Mouse (Mus musculus) urinary bladder, postnatal 4 days (tissue): ENCODE results near the gene Supt6.

Experiments used
- DNase-seq, 2 experiments: peaks; one replicate each; pipeline ENCODE4 v3.0.0; 2021 to 2022; ENCODE audit warnings: low spot score in 2 of 2

The Supt6 gene

GRCm38 (mm10) chr11:78182961-78183844 lies 62.6 kb downstream of the Supt6 start, which contains the start of gene Rpl23a:
Gene Rpl23a (minus strand): TSS chr11:78183584.
- peak; percentile 72 to 74 for DNase-seq

DNA sequence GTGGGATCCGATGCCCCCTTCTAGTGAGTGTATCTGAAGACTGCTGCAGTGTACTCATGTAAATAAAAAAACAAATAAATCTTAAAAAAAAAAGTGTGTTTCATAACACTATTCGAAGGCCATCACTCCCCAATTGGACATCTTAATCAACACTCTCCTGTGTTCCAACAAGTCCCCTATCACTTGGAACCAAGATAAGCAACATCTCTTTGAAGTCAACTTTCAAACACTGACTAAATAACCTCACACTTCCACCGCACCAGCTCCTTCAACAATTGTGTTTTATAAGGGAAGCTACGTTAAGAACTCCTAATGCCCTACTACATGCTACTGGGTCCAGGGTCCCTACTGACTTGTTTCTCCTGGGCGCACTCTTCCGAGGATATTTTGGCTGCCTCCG lies 63.3 kb downstream of the Supt6 start:
- no peak for DNase-seq

DNA sequence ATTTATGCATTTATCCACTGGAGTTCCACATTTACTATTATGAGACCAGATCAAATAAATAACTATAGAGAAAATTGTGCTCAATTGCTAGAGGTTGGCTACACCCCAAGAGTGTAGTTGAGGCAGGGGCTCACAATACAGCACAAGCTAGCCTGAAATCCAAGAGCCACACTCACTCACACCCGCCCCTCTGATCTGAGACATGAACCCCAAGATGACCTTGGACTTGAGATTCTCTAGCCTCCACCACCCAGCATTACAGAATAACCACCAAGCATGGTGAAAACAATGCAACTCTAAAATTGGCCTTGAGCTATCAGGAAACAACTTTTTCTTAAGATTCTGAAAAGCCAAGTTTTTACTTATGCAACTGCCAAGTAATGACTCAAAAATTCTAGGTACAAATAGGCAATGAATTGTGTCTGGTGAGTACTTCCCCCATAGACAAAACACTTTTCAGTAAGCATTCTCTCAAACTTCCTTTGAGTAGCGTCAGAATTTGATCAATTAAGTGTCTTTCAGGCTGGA lies 63.9 kb downstream of the Supt6 start:
- DNase-seq = no peak

- no peak for DNase-seq
These were observed 65.6 kb downstream of the Supt6 start for GRCm38 (mm10) chr11:78180081-78180761.

GRCm38 (mm10) chr11:78179438-78179999 lies 66.3 kb downstream of the Supt6 start:
- no peak for DNase-seq

DNA sequence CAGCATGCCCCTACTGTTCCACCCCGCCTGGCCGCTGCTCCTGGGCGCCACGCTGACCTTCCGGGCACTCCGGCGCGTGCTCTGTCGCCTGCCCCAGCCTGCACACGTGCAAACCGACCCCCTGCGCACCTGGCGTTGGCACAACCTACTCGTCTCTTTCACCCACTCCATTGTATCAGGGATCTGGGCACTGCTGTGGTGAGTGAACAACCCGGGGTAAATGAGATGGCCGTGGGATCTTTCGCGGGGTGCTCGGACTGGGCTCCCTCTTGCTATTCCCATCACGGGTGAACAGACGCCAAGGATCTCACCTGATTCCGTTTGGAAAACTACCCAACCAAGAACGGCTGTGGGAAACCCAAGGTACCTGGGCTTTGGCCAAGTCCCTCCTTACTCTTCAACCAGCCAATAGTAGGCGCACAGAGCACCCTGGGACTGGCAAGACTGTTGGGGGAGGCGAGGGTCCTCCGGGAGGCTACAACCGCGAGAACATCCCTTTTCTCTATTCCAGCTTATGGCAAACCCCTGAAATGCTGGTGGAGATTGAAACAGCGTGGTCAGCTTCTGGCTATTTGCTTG lies 66.8 kb downstream of the Supt6 start:
- DNase-seq = peak in 1 of 2 experiments; percentile 66

DNA sequence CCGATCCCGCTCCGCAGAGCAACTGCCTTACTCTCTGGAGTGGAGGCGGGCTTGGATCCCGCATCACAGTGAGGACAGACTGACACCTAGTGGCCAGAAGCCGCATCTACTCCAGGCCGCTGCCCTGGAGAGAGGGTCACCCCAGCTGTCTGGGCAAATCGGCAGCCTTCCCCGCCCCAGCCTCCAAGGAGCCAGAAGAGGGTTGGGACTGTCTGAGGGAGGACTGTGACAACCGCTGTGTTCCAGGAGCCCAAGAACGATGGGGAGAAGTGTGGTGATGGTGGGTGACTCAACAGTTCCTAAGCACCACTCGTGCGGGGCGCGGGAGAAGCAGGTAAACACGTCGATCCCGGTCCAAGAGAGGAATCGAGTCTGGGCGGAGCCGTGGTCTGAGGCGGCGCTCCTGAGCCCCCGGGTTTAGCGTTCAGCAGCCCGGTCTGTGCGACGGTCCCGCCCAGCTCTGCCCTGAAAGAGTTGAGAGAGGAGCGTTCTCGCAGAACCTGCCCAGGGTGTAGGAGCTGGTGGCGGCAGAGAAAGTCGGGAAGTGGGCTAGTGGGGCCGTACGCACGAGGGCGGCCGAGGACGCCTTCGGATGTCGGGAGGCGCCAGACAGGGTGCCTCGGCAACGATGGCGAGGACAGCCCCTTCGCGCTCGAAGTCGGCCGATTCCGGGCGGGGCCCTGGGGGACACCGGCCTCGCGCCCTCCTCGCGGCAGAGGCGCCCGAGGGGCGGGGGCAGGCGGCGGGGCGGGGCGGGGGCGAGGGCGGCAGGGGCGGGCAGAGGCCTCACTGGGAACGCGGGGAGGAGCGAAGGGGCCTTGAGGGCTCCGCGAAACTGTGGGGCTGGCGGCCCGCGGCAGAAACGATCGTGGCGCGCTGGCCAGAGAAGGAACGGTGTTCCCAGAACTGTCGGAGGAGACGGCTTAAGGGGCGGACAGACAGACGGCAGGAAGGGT lies 67.6 kb downstream of the Supt6 start:
- DNase-seq = peak; percentile 96 to 98

DNA sequence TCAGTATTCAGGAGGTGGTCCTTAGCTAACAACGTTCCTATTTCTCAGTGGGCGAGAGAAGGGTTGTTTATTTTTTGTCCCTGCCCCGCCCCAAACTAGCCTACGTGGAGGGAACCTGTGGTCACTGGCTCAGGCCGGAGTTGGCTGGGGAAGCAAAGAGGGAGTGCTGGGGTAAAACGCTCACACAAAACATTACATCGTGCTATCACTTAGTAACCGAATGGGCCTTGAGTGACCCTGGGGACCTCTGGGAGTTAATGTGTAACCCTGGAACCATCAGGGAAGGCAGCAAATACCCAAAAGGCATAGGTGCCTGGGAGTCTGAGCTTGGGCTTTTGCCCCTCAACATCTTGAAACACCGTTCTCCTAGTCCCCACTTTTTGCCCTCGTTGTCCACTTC lies 68.3 kb downstream of the Supt6 start:
- no peak for DNase-seq

DNA sequence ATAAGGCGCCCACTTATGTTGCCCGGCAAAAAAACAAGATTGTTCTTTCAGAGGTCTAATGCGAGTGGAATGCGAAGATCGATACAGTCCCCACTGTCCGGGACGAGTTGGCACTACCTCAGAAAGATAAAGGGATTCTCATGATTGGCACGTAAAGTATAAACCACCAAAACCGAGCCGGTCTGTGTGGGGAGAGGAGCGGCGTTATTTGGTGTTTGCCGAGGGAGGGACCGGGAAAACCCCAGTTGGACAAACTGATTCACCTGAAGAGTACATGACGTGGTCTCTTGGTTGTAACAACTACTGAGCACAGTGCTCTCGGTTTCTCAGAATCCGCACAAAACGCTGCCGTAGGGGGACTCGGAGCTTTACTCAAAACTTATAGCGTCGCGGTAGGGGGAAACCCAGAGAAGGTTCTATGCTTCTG lies 68.9 kb downstream of the Supt6 start:
- peak in 1 of 2 experiments; percentile 18 for DNase-seq

DNA sequence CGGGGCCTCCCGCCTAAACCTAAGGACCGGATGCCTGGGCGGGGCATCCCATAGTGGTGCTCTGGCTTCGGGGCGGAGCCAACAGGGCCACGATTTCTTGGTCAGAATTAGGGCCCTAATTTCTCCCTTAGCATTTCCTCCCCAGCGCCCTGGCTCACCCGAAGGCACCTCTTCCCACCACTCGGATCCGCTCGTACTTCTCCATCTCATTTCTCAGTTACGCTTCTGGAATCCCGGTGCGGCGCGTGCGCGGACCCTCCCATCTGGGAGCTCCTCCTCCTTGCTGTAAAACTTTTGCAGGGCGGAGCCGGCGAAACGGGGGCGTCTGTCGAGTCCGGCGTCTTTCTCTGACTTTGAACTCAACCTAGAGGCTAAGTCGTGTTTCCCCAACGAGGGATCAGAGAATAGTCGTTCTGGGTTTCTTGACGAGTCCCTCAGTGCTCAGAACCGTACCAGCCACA lies 69.4 kb downstream of the Supt6 start, which contains the start of the genes Nek8 and Tlcd1:
TSS of gene Nek8 (minus strand) at position 274 of the 461 bp plus-strand sequence.
TSS of gene Tlcd1 (plus strand) at position 310 of the 461 bp plus-strand sequence.
- DNase-seq = peak; percentile 87 to 89

- no peak for DNase-seq
These were observed 69.9 kb downstream of the Supt6 start for GRCm38 (mm10) chr11:78175771-78176401.

- no peak for DNase-seq
These were observed 71.3 kb downstream of the Supt6 start for GRCm38 (mm10) chr11:78174506-78174905.

DNA sequence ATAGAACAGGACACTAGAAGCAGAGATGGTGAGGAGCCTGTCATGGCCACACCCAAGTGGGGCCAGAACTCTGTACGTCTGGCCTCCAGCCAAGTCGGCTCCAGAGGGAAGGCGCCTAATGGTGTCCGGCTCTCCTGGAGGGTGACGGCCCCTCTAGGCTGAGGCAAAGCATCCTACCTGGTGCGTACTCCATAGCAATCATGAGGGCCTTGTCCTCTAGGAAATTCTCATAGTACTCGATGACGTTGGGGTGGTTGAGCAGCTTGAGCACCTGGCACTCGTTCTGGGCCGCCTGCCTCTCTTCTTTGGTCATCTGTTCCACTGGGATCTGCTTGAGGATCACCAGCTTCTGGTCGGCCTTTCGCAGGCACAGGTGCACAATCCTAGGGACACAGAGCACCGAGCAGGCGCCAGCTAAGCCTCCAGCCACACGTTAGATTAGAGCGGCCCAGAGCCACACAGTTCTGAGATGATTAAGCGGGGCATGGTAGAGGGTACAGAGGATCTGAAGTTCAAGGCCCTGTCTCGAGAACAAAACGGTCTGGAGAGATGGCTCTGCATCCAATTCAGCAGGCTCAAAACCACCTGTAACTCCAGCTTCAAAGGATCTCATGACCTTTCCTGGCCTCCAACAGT lies 72.9 kb downstream of the Supt6 start:
- DNase-seq = peak in 1 of 2 experiments; percentile 17

DNA sequence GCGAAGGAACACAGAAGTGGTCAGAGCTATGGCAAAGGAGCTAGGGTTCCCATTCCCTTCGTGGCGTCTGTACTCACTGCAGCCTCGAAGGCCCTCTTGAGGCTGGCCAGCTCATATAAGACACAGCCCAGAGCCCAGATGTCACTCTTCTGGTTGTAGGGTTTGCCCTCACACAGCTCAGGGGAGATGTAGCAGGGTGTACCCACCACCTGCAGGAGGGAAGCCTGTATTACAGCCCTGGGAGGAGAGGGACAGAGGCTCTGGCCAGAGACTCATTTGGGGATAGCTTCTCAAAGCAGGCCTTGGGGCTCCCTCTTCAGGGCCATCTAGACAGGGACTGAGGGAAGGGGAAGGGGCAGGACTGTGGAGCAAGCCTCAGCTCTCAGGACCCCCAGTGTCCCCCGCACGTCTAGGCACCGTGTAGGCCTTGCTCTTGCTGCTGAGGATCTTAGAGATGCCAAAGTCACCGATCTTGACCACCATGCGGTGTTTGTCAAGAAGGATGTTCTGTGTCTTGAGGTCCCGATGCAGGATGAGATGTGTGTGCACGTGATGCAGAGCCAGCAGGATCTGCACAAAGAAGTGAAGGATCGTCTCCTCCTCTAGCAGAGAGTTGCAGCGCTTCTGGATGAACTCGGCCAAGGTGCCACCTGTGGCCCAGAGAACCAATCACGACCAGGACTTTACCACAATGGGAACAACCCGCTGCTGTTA lies 73.6 kb downstream of the Supt6 start:
- DNase-seq = peak in 1 of 2 experiments; percentile 14

DNA sequence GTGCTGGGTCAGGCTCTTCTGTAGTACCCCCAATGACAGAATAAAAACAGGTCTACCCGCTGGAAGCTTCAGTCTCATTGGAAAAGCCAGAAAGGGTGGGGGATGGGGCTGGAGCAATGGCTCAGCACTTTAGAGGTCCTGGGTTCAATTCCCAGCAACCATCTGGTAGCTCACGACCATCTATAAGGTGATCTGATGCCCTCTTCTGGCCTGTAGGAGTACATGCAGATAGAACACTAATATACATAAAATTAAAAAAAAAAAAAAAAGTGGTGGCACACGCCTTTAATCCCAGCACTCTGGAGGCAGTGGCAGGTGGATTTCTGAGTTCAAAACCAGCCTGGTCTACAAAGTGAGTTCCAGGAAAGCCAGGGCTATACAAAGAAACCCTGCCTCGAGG lies 74.5 kb downstream of the Supt6 start:
- no peak for DNase-seq

DNA sequence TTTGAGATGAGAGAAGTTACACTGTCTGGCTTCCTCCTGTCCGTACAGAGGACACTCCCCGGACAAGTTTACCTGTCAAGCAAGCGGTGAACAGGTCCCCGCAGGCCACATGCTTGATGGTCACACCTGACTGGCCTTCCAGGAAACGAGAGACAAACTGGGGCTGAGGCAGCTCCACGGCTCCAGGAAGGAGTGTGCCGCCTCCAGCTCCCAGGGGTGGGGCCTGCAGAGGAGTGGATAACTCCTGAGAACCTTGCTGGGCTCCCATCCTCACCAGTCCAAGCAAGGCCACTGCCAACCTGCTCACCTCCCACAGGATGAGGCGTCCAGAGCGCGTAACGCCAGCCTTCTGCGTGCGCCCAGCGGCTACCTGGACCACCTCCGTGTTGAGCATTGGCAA lies 75.5 kb downstream of the Supt6 start:
- DNase-seq = no peak

DNA sequence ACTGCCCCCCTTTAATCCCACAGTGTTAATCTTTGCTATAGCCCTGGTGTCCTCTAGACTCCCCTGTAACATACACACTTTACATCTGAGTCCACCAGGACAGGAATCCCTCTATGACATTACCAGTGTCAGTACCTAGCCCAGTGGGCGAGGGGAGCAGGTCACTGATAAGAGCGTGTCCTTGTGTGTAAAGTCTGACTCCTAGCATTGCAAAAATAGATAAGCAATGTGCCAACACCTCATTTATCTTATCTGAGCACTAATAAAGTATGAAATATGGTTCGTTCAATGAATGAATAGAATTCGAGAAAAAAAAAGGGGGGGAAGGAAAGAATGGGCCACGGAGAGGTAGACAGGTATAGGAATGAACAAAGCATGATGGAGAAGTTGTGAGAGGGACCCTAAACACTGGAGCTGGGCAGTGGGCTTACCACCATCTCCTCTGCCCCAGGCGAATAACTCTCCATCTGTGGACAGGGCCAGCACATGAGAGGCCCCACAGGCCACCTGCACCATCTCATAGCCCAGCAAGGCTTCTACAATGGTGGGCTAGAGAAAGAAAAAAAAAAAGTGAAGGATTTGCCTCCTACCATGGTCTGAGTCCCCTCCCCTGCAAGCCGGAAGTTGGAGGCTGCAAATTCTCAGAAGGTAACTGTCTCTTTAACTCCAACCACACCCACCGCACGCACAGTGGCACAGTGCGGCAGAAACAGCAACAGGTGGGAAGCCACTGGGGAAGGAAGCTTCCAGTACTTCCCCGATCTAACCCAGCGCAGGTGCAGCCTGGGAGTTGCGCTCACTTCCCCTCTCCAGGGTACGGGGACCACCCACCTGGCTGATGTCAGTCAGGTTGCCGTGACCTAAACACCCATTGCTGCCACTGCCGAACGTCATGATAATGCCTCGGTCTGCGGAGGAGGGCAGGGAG lies 77.0 kb downstream of the Supt6 start:
- DNase-seq = no peak
